Mouse (Mus musculus) liver, postnatal 0 days (tissue): ENCODE data around the gene BC067074. TPM values are rescaled to one million over a fixed set of nuclear protein-coding genes. Genes with fewer than 3 reads are reported as not detected.

Experiments used
- ATAC-seq: fragments of 200-750 bp; cut with Nextera tagmentation; 2 replicates; pipeline ENCODE4 v1.8.0; 2017; ENCODE audit warnings: mild to moderate bottlenecking, moderate library complexity
- DNase-seq: peaks from one replicate; pipeline ENCODE4 v3.0.0-alpha.2; 2016
- H3K27ac ChIP-seq: fragments of 300-500 bp; sonication (generic); 2 replicates; pipeline ENCODE4 v1.5.1; 2014; ENCODE audit warnings: antibody characterized with exemption, moderate library complexity, mild to moderate bottlenecking, low read depth
- H3K27me3 ChIP-seq: fragments of 300-500 bp; sonication (generic); 2 replicates; pipeline ENCODE4 v1.6.1; 2014; ENCODE audit warnings: low read length, control low read depth, mixed read lengths; ENCODE audit not compliant: insufficient read depth
- H3K36me3 ChIP-seq: fragments of 300-500 bp; sonication (generic); replicated peaks from 2 replicates; pipeline ENCODE4 v1.6.1; 2014; ENCODE audit warnings: mild to moderate bottlenecking, control low read depth, low read length, moderate library complexity, mixed read lengths; ENCODE audit not compliant: insufficient read depth
- H3K4me1 ChIP-seq: fragments of 300-500 bp; sonication (generic); 2 replicates; pipeline ENCODE4 v1.6.1; 2014; ENCODE audit warnings: antibody characterized with exemption, mild to moderate bottlenecking, control low read depth; ENCODE audit not compliant: insufficient read depth
- H3K4me2 ChIP-seq: fragments of 300-500 bp; sonication (generic); 2 replicates; pipeline ENCODE4 v1.6.1; 2014; ENCODE audit warnings: low read depth, mild to moderate bottlenecking, low read length, moderate library complexity, mixed read lengths
- H3K4me3 ChIP-seq: fragments of 300-500 bp; sonication (generic); 2 replicates; pipeline ENCODE4 v1.5.1; 2014; ENCODE audit warnings: low read depth, low read length
- H3K9ac ChIP-seq: fragments of 300-500 bp; sonication (generic); replicated peaks from 2 replicates; pipeline ENCODE4 v1.6.1; 2014; ENCODE audit warnings: mild to moderate bottlenecking, moderate library complexity
- H3K9me3 ChIP-seq: fragments of 300-500 bp; sonication (generic); 2 replicates; pipeline ENCODE4 v1.6.1; 2016; ENCODE audit warnings: mild to moderate bottlenecking, control low read depth, low read length, mixed read lengths
- CTCF ChIP-seq: sonication (generic); IDR thresholded peaks from 2 replicates; pipeline ENCODE4 v1.5.1; 2016; ENCODE audit warnings: antibody characterized with exemption, low read depth
- EP300 ChIP-seq: IDR thresholded peaks from 2 replicates; pipeline ENCODE4 v1.6.1; 2016; ENCODE audit warnings: antibody characterized with exemption, low read depth, mild to moderate bottlenecking
- WGBS: fragments of 180-500 bp; shearing (Covaris S2); extraction: QIAGEN DNeasy Blood & Tissue Kit; methylation state at CpG from one replicate; pipeline ENCODE4 v1.1.7; 2014; ENCODE audit not compliant: insufficient replicate concordance; 5-methylcytosine and 5-hydroxymethylcytosine counted together
- polyA plus RNA-seq: library from polyadenylated mRNA; unstranded; fragments of >200 nt; fragmentation: Nextera tagmentation; extraction: Ambion mirVana; gene quantifications from 2 replicates; pipeline ENCODE4 v1.2.1, GENCODE M21; 2015

BC067074 gene
- polyA plus RNA-seq, 1 experiment from 2014 or later = 0.09 TPM

- ATAC-seq = no peak
Measured at GRCm38 (mm10) chr13:113357438-113358144, 64.6 kb downstream of the BC067074 start.

GRCm38 (mm10) chr13:113359676-113360075 lies 66.7 kb downstream of the BC067074 start:
- Histone ChIP-seq H3K4me1 (0 out of 2 replicates have a peak, but pooled peaks cover 2% of the 10 kb centered on the region), H3K36me3 (no peaks in the 10 kb centered on the region), H3K27ac (no peak overlapping the region), H3K9ac (no peak overlapping the region), H3K4me2 (no peak overlapping the region), H3K4me3 (no peak overlapping the region), H3K9me3 (no peaks in the 10 kb centered on the region), H3K27me3 (no peaks in the 10 kb centered on the region)
- no peak for DNase-seq
- TF ChIP-seq CTCF (no peak), EP300 (no peak)
- ATAC-seq = no peak
- WGBS = 66% methylated on average over 1 of the region's 1 CpGs

More at GRCm38 (mm10) chr13:113357438-113358144, 64.6 kb downstream of the BC067074 start:
- H3K27ac ChIP-seq = no peak overlapping the region
- H3K4me1 ChIP-seq = 0 out of 2 replicates have a peak, but pooled peaks cover 2% of the 10 kb centered on the region
- no peaks in the 10 kb centered on the region for H3K27me3 ChIP-seq
- H3K4me2 ChIP-seq = no peak overlapping the region
- H3K9ac ChIP-seq = no peak overlapping the region
- no peak for DNase-seq
- 83% methylated on average over 13 of the region's 13 CpGs for WGBS
- no peak overlapping the region for H3K4me3 ChIP-seq
- H3K36me3 ChIP-seq = no peaks in the 10 kb centered on the region
- no peaks in the 10 kb centered on the region for H3K9me3 ChIP-seq
- TF ChIP-seq EP300 = no peak
- TF ChIP-seq CTCF = no peak

GRCm38 (mm10) chr13:113365976-113366375 lies 73.0 kb downstream of the BC067074 start:
- 88% methylated on average over 10 of the region's 10 CpGs for WGBS
- H3K27me3 ChIP-seq = no peaks in the 10 kb centered on the region
- H3K4me3 ChIP-seq = no peak overlapping the region
- DNase-seq (no peak), ATAC-seq (no peak)
- H3K27ac ChIP-seq = no peak overlapping the region
- no peak overlapping the region for H3K4me2 ChIP-seq
- H3K9me3 ChIP-seq = no peaks in the 10 kb centered on the region
- TF ChIP-seq EP300 (no peak), CTCF (no peak)
- H3K9ac ChIP-seq = no peak overlapping the region
- H3K36me3 ChIP-seq = no peaks in the 10 kb centered on the region
- H3K4me1 ChIP-seq = no peaks in the 10 kb centered on the region

- no peak for TF ChIP-seq EP300
- Histone ChIP-seq H3K9me3 (no peaks in the 10 kb centered on the region), H3K36me3 (no peaks in the 10 kb centered on the region), H3K27me3 (no peaks in the 10 kb centered on the region), H3K4me1 (no peaks in the 10 kb centered on the region), H3K27ac (no peak overlapping the region), H3K4me3 (no peak overlapping the region), H3K9ac (no peak overlapping the region), H3K4me2 (no peak overlapping the region)
- no peak for DNase-seq
- 72% methylated on average over 13 of the region's 13 CpGs for WGBS
- no peak for ATAC-seq
Measured at GRCm38 (mm10) chr13:113368931-113369579, 76.1 kb downstream of the BC067074 start.

- DNase-seq (no peak), ATAC-seq (no peak)
- no peaks in the 10 kb centered on the region for H3K36me3 ChIP-seq
- H3K4me3 ChIP-seq = no peak overlapping the region
- no peaks in the 10 kb centered on the region for H3K9me3 ChIP-seq
- H3K9ac ChIP-seq = no peak overlapping the region
- WGBS = 85% methylated on average over 10 of the region's 10 CpGs
- H3K4me2 ChIP-seq = no peak overlapping the region
- H3K4me1 ChIP-seq = no peaks in the 10 kb centered on the region
- H3K27ac ChIP-seq = no peak overlapping the region
- TF ChIP-seq CTCF (no peak), EP300 (no peak)
- no peaks in the 10 kb centered on the region for H3K27me3 ChIP-seq
Measured at GRCm38 (mm10) chr13:113369622-113370021, 76.7 kb downstream of the BC067074 start.

GRCm38 (mm10) chr13:113373291-113374083 lies 80.5 kb downstream of the BC067074 start:
- Histone ChIP-seq H3K36me3 (no peaks in the 10 kb centered on the region), H3K4me2 (no peak overlapping the region), H3K9me3 (no peaks in the 10 kb centered on the region), H3K4me3 (no peak overlapping the region), H3K27me3 (no peaks in the 10 kb centered on the region), H3K27ac (no peak overlapping the region), H3K9ac (no peak overlapping the region), H3K4me1 (no peaks in the 10 kb centered on the region)
- DNase-seq (no peak), ATAC-seq (no peak)
- TF ChIP-seq EP300 (no peak), CTCF (no peak)
- WGBS = 70% methylated on average over 12 of the region's 12 CpGs
